Mouse (Mus musculus) neural tube, embryonic 13.5 days (tissue): Measurements from ENCODE around the gene Tmem86a. TPM values are rescaled to one million over a fixed set of nuclear protein-coding genes. Genes with fewer than 3 reads are reported as not detected.
"Not testable (repeated sequence)": the region's sequence is repeated elsewhere in the genome, so short reads cannot be mapped to it uniquely, and the experiment has no call there.

Experiments
- ATAC-seq: fragments of 200-750 bp; cut with Nextera tagmentation; 2 replicates; pipeline ENCODE4 v1.8.0; 2017; ENCODE audit warnings: low read depth, mild to moderate bottlenecking, moderate TSS enrichment, moderate library complexity
- H3K27ac ChIP-seq: fragments of 300-500 bp; sonication (generic); replicated peaks from 2 replicates; pipeline ENCODE4 v1.5.1; 2015; ENCODE audit warnings: moderate library complexity, mild to moderate bottlenecking, inconsistent platforms
- H3K27me3 ChIP-seq: fragments of 300-500 bp; sonication (generic); 2 replicates; pipeline ENCODE4 v1.6.1; 2015; ENCODE audit warnings: mild to moderate bottlenecking, inconsistent platforms
- H3K36me3 ChIP-seq: fragments of 300-500 bp; sonication (generic); 2 replicates; pipeline ENCODE4 v1.6.1; 2015; ENCODE audit warnings: mild to moderate bottlenecking, inconsistent platforms
- H3K4me1 ChIP-seq: fragments of 300-500 bp; sonication (generic); replicated peaks from 2 replicates; pipeline ENCODE4 v1.6.1; 2015; ENCODE audit warnings: inconsistent platforms
- H3K4me2 ChIP-seq: fragments of 300-500 bp; sonication (generic); 2 replicates; pipeline ENCODE4 v1.6.1; 2015; ENCODE audit warnings: inconsistent platforms, mild to moderate bottlenecking, moderate library complexity
- H3K4me3 ChIP-seq: fragments of 300-500 bp; sonication (generic); 2 replicates; pipeline ENCODE4 v1.5.1; 2015; ENCODE audit warnings: mild to moderate bottlenecking, inconsistent platforms
- H3K9ac ChIP-seq: fragments of 300-500 bp; sonication (generic); 2 replicates; pipeline ENCODE4 v1.6.1; 2015; ENCODE audit warnings: moderate library complexity, mild to moderate bottlenecking, inconsistent platforms
- H3K9me3 ChIP-seq: fragments of 300-500 bp; sonication (generic); 2 replicates; pipeline ENCODE4 v1.6.1; 2016; ENCODE audit warnings: inconsistent platforms
- WGBS: fragments of 180-500 bp; shearing (Covaris S2); methylation state at CpG from one replicate; pipeline ENCODE4 v1.1.7; 2015; 5-methylcytosine and 5-hydroxymethylcytosine counted together
- polyA plus RNA-seq: library from polyadenylated mRNA; unstranded; fragments of >200 nt; fragmentation: Nextera tagmentation; extraction: Ambion mirVana; gene quantifications from 2 replicates; pipeline ENCODE4 v1.2.1, GENCODE M21; 2015

The Tmem86a gene
- polyA plus RNA-seq, 1 experiment from 2014 or later: 25.8 TPM

DNA sequence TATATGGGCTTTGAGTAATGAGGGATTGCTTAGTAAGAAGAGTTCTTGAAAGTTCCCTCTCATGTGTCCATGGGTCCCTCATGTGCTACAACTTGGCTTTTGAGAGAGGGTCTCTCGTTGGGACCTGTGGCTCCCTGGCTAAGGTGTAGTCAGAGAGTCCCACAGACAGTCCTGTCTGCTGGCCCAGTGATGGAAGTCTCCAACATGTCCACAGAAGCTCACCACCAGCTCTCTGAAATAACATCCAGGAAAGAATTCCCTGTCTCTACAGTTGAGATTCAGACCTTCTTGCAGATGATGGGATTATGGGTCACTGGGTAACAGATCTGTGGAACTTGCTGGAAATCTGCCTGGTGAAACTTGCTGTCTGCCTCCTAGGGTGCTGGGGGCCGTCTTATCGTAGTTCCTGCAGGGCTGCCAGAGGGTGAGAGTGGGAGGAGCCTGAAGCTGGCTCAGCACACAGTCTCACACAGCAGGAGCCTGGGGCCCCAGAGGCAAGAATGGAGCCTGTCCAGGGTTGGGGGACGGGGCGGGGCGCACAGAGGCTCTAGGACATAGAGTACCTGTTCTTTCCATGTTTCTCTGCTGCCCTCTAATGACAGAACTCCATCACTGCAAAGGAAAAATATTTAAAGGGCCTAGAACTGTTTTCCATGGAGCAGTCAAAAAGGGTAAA is 34.9 kb upstream of the Tmem86a start:
- 0 out of 2 replicates have a peak overlapping the region, but pooled peaks have one; percentile 11 for H3K4me3 ChIP-seq
- peak; percentile 93 for ATAC-seq
- H3K27me3 ChIP-seq: 0 out of 2 replicates have a peak, but pooled peaks cover 2% of the 10 kb centered on the region
- H3K4me2 ChIP-seq: peak overlapping the region; percentile 49
- WGBS: 9% methylated on average over 6 of the region's 6 CpGs
- no peaks in the 10 kb centered on the region for H3K36me3 ChIP-seq
- H3K9ac ChIP-seq: peak overlapping the region; percentile 62
- H3K9me3 ChIP-seq: no peaks in the 10 kb centered on the region
- H3K27ac ChIP-seq: no peak overlapping the region
- H3K4me1 ChIP-seq: peaks cover 6% of the 10 kb centered on the region

DNA sequence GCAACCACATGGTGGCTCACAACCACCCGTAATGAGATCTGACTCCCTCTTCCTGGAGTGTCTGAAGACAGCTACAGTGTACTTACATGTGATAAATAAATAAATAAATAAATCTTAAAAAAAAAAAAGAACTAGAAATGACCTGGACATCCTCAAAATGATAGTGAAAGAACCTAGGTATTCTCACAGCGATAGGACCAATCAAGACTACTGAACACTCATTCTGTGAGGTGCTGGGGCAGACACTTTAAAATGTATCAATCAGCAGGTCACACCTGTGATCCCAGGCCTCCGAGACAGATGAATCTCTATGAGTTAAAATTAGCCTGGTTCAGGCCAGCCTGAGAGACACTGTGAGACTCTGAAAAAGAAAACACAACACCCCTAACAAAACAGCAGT is 33.8 kb upstream of the Tmem86a start:
- H3K9me3 ChIP-seq: no peaks in the 10 kb centered on the region
- H3K4me3 ChIP-seq: no peak overlapping the region
- H3K4me2 ChIP-seq: no peak overlapping the region
- 0 out of 2 replicates have a peak, but pooled peaks cover 9% of the 10 kb centered on the region for H3K27me3 ChIP-seq
- WGBS: 83% methylated on average over 3 of the region's 3 CpGs
- H3K27ac ChIP-seq: no peak overlapping the region
- no peaks in the 10 kb centered on the region for H3K36me3 ChIP-seq
- ATAC-seq: no peak
- peaks cover 6% of the 10 kb centered on the region for H3K4me1 ChIP-seq
- no peak overlapping the region for H3K9ac ChIP-seq

DNA sequence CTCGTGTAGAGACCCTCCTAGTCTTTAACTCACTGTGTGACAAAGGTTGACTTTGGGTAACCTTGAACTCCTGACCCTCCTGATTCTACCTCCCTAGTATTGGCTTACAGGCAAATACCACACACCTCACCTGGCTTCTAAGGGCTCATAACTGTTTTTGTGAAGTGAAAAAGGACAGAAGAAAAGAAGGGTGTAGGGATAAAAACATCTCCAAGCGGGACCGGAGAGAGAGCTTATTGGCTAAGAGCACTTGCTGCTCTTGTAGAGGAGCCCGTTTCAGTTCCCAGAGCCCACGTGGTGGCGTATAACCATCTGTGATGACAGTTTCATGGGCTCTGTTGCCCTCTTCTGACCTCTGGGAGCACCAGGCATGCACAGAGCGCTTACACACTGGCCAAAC is 33.3 kb upstream of the Tmem86a start:
- 0 out of 2 replicates have a peak, but pooled peaks cover 9% of the 10 kb centered on the region for H3K27me3 ChIP-seq
- peaks cover 6% of the 10 kb centered on the region for H3K4me1 ChIP-seq
- H3K9me3 ChIP-seq: no peaks in the 10 kb centered on the region
- H3K9ac ChIP-seq: no peak overlapping the region
- no peaks in the 10 kb centered on the region for H3K36me3 ChIP-seq
- H3K27ac ChIP-seq: no peak overlapping the region
- no peak overlapping the region for H3K4me2 ChIP-seq
- no peak for ATAC-seq
- WGBS: 71% methylated on average over 7 of the region's 7 CpGs
- H3K4me3 ChIP-seq: no peak overlapping the region

GRCm38 (mm10) chr7:47019641-47020040 is 30.8 kb upstream of the Tmem86a start:
- H3K36me3 ChIP-seq: no peaks in the 10 kb centered on the region
- H3K4me1 ChIP-seq: peaks cover 6% of the 10 kb centered on the region
- H3K27me3 ChIP-seq: 0 out of 2 replicates have a peak, but pooled peaks cover 9% of the 10 kb centered on the region
- H3K9me3 ChIP-seq: no peaks in the 10 kb centered on the region
- no peak for ATAC-seq
- H3K27ac ChIP-seq: no peak overlapping the region
- no peak overlapping the region for H3K4me3 ChIP-seq
- H3K4me2 ChIP-seq: no peak overlapping the region
- 74% methylated on average over 5 of the region's 5 CpGs for WGBS
- no peak overlapping the region for H3K9ac ChIP-seq

DNA sequence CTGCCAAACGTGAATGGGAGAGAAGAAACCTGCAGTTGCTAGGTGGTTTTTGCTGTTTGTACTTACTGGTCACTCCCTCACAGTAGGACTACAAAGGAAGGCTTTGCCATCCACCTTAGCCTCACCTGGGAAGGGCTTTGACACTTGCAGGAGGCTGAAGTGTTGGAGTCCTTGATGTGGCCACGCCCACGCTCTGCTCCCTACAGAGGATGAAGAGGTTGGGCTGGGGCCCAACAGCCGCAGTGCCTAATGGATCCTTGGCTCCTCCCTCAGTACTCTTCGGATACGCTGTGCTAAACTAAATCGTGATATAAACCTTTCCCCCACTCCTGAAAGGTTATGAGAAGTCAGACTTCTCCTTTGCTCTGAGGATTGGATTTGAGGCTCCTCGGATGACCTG is 29.4 kb upstream of the Tmem86a start:
- H3K9me3 ChIP-seq: no peaks in the 10 kb centered on the region
- 0 out of 2 replicates have a peak, but pooled peaks cover 9% of the 10 kb centered on the region for H3K27me3 ChIP-seq
- ATAC-seq: no peak; the same call in 1 of the 2 replicates
- 13% methylated on average over 8 of the region's 8 CpGs for WGBS
- no peak overlapping the region for H3K9ac ChIP-seq
- no peak overlapping the region for H3K27ac ChIP-seq
- H3K36me3 ChIP-seq: no peaks in the 10 kb centered on the region
- H3K4me2 ChIP-seq: no peak overlapping the region
- H3K4me3 ChIP-seq: no peak overlapping the region
- H3K4me1 ChIP-seq: no peaks in the 10 kb centered on the region

DNA sequence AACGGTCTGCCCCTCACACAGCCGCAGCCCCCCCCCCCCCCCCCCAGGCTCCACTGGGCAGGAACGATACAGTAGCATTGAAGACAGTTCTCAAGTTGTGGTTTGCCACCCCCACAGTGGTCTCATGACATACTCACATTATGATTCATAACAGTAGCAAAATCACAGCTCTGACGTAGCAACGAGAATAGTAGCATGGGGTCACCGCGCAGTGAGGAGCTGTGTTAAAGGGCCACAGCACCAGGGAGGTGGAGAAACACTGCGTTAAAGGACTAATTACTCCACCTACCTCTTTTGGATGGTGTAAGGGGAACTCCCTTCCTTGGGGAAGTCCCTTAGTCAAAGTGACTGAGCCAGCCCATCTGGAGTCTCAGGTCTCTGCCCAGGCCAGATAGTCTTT is 27.9 kb upstream of the Tmem86a start:
- Histone ChIP-seq H3K4me2 (no peak overlapping the region), H3K36me3 (no peaks in the 10 kb centered on the region), H3K9ac (no peak overlapping the region), H3K4me1 (no peaks in the 10 kb centered on the region), H3K27ac (no peak overlapping the region), H3K27me3 (0 out of 2 replicates have a peak, but pooled peaks cover 9% of the 10 kb centered on the region), H3K4me3 (no peak overlapping the region), H3K9me3 (no peaks in the 10 kb centered on the region)
- 56% methylated on average over 8 of the region's 8 CpGs for WGBS
- ATAC-seq: no peak

DNA sequence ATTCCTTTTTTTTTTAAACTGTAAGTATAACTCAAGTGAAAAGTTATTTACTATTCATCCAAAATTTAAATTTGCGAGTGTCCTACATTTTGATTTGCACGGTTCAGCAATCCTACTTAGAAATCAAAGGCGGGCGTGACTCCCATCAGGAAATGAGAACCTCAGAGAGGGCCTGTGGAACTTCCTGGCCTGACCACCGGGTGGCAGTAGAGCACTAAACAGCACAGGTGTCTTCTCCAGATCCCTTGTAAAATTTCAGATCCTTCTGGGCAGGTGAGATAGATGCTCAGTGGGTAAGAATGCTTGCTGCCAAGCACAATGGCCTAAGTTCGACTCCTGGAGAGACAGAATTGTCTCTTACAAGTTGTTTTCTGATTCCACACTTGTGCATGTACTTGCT is 26.9 kb upstream of the Tmem86a start:
- no peak overlapping the region for H3K27ac ChIP-seq

GRCm38 (mm10) chr7:47024454-47024853 is 25.9 kb upstream of the Tmem86a start:
- H3K27ac ChIP-seq: no peak overlapping the region
- no peaks in the 10 kb centered on the region for H3K36me3 ChIP-seq
- no peaks in the 10 kb centered on the region for H3K4me1 ChIP-seq
- WGBS: 92% methylated on average over 7 of the region's 7 CpGs
- no peak overlapping the region for H3K4me3 ChIP-seq
- no peaks in the 10 kb centered on the region for H3K9me3 ChIP-seq
- 0 out of 2 replicates have a peak, but pooled peaks cover 9% of the 10 kb centered on the region for H3K27me3 ChIP-seq
- no peak overlapping the region for H3K9ac ChIP-seq
- ATAC-seq: no peak
- no peak overlapping the region for H3K4me2 ChIP-seq

More for the DNA sequence above, 26.9 kb upstream of the Tmem86a start:
- Histone ChIP-seq H3K4me3 (no peak overlapping the region), H3K36me3 (no peaks in the 10 kb centered on the region), H3K9me3 (no peaks in the 10 kb centered on the region), H3K4me1 (no peaks in the 10 kb centered on the region), H3K4me2 (no peak overlapping the region), H3K27me3 (0 out of 2 replicates have a peak, but pooled peaks cover 9% of the 10 kb centered on the region), H3K9ac (no peak overlapping the region)
- 24% methylated on average over 6 of the region's 6 CpGs for WGBS
- ATAC-seq: no peak

DNA sequence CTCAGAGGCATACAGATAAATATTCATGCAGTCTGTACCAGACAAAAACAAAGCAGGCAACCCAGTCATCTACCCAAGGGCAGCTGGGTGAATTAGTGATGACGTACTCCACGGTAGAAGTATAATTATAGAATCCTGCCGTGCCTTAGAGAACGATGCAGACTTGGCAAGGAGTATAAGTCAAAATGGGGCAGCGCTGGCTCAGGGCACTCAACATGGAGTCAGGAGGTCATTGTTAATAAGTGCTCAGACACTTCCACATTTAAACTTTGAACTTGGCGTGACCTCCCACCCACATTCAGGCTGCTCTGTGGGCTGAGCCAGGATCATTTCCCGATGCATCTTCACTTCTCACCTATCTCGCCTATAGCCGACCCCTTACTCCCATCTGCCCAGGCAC is 25.0 kb upstream of the Tmem86a start:
- Histone ChIP-seq H3K9me3 (no peaks in the 10 kb centered on the region), H3K27me3 (0 out of 2 replicates have a peak, but pooled peaks cover 8% of the 10 kb centered on the region), H3K36me3 (no peaks in the 10 kb centered on the region), H3K27ac (no peak overlapping the region), H3K4me1 (no peaks in the 10 kb centered on the region), H3K9ac (no peak overlapping the region), H3K4me3 (no peak overlapping the region), H3K4me2 (no peak overlapping the region)
- no peak for ATAC-seq
- WGBS: 77% methylated on average over 9 of the region's 9 CpGs

DNA sequence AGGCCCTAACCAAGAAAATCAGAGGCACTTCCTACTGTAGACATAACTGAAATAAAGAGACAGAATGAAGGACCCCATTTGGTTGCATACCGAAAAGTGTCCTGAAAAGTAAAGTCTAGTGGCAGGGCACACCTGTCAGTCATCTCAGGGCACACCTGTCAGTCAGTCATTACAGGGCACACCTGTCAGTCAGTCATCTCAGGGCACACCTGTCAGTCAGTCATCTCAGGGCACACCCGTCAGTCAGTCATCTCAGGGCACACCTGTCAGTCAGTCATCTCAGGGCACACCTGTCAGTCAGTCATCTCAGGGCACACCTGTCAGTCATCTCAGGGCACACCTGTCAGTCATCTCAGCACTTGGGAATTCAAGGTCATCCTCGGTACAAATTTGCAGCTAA is 23.5 kb upstream of the Tmem86a start:
- not testable (repeated sequence) for H3K9ac ChIP-seq, H3K4me1 ChIP-seq, ATAC-seq, H3K4me2 ChIP-seq, H3K27ac ChIP-seq, H3K4me3 ChIP-seq, H3K27me3 ChIP-seq, H3K36me3 ChIP-seq, H3K9me3 ChIP-seq
- WGBS: 89% methylated on average over 3 of the region's 3 CpGs

GRCm38 (mm10) chr7:47027520-47027919 is 22.9 kb upstream of the Tmem86a start:
- Histone ChIP-seq H3K9ac (no peak overlapping the region), H3K4me3 (no peak overlapping the region), H3K27me3 (no peaks in the 10 kb centered on the region), H3K27ac (no peak overlapping the region), H3K36me3 (no peaks in the 10 kb centered on the region), H3K4me2 (no peak overlapping the region), H3K9me3 (no peaks in the 10 kb centered on the region), H3K4me1 (no peaks in the 10 kb centered on the region)
- 97% methylated on average over 1 of the region's 1 CpGs for WGBS
- no peak for ATAC-seq

GRCm38 (mm10) chr7:47030517-47031193 is 19.7 kb upstream of the Tmem86a start:
- no peak for ATAC-seq
- no peak overlapping the region for H3K9ac ChIP-seq
- no peak overlapping the region for H3K27ac ChIP-seq
- no peak overlapping the region for H3K4me2 ChIP-seq
- no peaks in the 10 kb centered on the region for H3K27me3 ChIP-seq
- H3K4me1 ChIP-seq: no peaks in the 10 kb centered on the region
- 75% methylated on average over 9 of the region's 9 CpGs for WGBS
- H3K36me3 ChIP-seq: no peaks in the 10 kb centered on the region
- H3K4me3 ChIP-seq: no peak overlapping the region
- no peaks in the 10 kb centered on the region for H3K9me3 ChIP-seq
